Mouse (Mus musculus): ENCODE results near the gene Fads6.

DNA sequence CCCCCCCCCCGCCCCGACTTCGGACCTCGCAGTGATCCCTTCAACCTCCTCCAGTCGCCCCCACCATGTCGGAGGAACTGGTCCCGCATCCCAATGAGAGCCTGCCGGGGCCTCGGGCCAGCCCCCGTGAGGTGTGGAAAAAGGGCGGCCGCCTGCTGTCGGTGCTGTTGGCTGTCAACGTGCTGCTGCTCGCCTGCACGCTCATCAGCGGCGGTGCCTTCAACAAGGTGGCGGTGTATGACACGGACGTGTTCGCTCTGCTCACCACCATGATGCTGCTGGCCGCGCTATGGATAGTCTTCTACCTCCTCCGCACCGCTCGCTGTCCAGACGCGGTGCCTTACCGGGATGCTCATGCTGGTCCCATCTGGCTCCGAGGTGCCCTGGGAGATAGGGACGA lies 25.9 kb upstream of the Fads6 start:
- TF ChIP-seq POLR2A (IDR thresholded peaks at IDR 0.05; ENCODE audit: insufficient read depth, low read depth, low read length) (no peak), CTCF (IDR thresholded peaks at IDR 0.05; ENCODE audit: insufficient read depth, low read depth, low read length) (no peak)

Data from olfactory bulb, adult 2 months (tissue).